Mouse (Mus musculus) heart, adult 2 months (tissue): ENCODE data around the gene Pnpla5. TPM values are rescaled to one million over a fixed set of nuclear protein-coding genes. Genes with fewer than 3 reads are reported as not detected.
A peak's percentile ranks its signal among the peaks of the same experiment; 100 is the strongest.

Experiments used
- DNase-seq, 2 experiments: peaks; one replicate each; pipeline ENCODE4 v3.0.0; 2021
- H3K27ac ChIP-seq: fragments of 200-600 bp; 2 replicates; pipeline ENCODE4 v1.8.1; 2022
- H3K27me3 ChIP-seq: fragments of 200-500 bp; 2 replicates; pipeline ENCODE4 v1.6.1; 2012; ENCODE audit warnings: mild to moderate bottlenecking, low read length, inconsistent platforms, mixed read lengths; ENCODE audit not compliant: control insufficient read depth, insufficient read depth
- H3K36me3 ChIP-seq: fragments of 200-500 bp; 2 replicates; pipeline ENCODE4 v1.6.1; 2012; ENCODE audit warnings: low read length, inconsistent platforms; ENCODE audit not compliant: control insufficient read depth, insufficient read depth
- H3K4me1 ChIP-seq: fragments of 200-500 bp; 2 replicates; pipeline ENCODE4 v1.6.1; 2011; ENCODE audit warnings: low read length; ENCODE audit not compliant: control insufficient read depth, insufficient read depth
- H3K4me3 ChIP-seq: fragments of 200-600 bp; 2 replicates; pipeline ENCODE4 v1.8.1; 2022
- H3K79me2 ChIP-seq: fragments of 200-500 bp; replicated peaks from 2 replicates; pipeline ENCODE4 v1.6.1; 2012; ENCODE audit warnings: mild to moderate bottlenecking, inconsistent platforms, low read length, moderate library complexity, mixed read lengths; ENCODE audit not compliant: control insufficient read depth, insufficient read depth
- H3K9ac ChIP-seq: fragments of 200-500 bp; 2 replicates; pipeline ENCODE4 v1.6.1; 2012; ENCODE audit warnings: low read depth, mild to moderate bottlenecking, control low read depth, inconsistent platforms, low read length, mixed read lengths
- CTCF ChIP-seq: fragments of 200-600 bp; IDR thresholded peaks from 2 replicates; pipeline ENCODE4 v1.8.1; 2022; ENCODE audit warnings: antibody characterized with exemption, mild to moderate bottlenecking, moderate library complexity
- EP300 ChIP-seq: fragments of 200-500 bp; IDR thresholded peaks from 2 replicates; pipeline ENCODE4 v1.6.1; 2011; ENCODE audit warnings: low read depth, low read length, control low read depth; ENCODE audit not compliant: insufficient read depth
- POLR2A ChIP-seq: fragments of 200-500 bp; IDR thresholded peaks from 2 replicates; pipeline ENCODE4 v1.6.1; 2011; ENCODE audit warnings: mild to moderate bottlenecking, low read depth, low read length, control low read depth; ENCODE audit not compliant: insufficient read depth
- WGBS: fragments of 180-500 bp; shearing (Covaris S2); methylation state at CpG from one replicate; pipeline ENCODE4 v1.1.7; 2018; 5-methylcytosine and 5-hydroxymethylcytosine counted together
- intact Hi-C: fragments of 180-260 bp; cut with DNase I; formaldehyde crosslinking; loops from one replicate; pipeline ENCODE4 v1.15.1; 2025
- polyA plus RNA-seq: library from polyadenylated mRNA; depleted of rRNA; stranded (reverse); fragments of >200 nt; gene quantifications from 2 replicates; pipeline ENCODE4 v1.2.3, GENCODE M21; 2012
- total RNA-seq, 2 experiments: library from RNA; stranded (reverse); gene quantifications; 2 replicates each; pipeline ENCODE4 v1.2.3; 2021

Gene Pnpla5
- total and polyA plus RNA-seq, 3 experiments: not detected

DNA sequence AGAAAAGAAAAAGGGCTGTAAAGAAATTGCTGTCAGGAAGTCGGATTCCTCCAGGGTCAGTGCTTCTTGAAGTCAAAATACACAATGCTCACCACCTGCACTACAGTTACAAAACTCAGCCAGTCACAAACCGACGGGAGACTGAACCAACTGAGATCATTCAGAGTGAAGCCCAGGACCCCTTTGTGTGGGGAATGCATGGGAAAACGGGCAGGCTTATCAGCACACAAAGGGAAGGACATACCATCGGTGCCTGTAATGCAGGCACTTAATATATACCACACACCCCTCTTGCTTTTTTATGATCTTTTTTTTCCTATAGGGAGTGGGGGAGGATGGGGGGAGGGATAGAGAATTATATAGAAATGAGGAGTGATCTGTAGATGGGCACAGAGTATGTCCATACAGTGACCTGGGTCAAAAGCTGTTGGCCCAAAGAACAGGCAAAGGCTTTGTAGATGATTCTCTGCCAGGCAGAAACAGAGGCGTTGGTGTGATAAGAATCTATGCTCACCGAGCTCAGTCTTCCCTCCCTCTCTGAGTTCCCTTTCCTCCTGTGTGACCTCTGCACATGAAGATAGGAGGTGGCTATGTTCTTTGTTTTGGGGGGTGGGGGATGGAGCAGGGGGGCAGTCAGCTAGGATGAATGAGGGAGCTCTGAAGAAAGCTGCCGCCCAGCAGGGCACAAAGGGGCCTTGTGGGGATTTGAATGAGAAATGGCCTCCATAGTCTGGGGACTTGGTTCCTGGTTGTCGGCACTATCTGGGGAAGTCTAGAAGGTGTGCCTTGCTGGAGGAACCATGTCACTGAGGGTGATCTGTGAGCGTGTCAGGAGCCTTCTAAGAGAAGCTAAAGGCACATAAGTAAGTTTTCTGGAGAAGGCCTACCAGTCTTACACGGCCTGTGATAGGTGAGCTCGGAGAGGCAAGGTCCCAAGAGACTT is 13.8 kb upstream of the Pnpla5 start:
- intact Hi-C loops: no loop called here
- DNase-seq: no peak
- no peak for TF ChIP-seq CTCF
- TF ChIP-seq POLR2A: no peak
- no peak for TF ChIP-seq EP300
- Histone ChIP-seq H3K4me1 (peaks cover 6% of the 10 kb centered on the region), H3K79me2 (no peaks in the 10 kb centered on the region), H3K27me3 (no peaks in the 10 kb centered on the region), H3K27ac (no peak overlapping the region), H3K4me3 (no peak overlapping the region), H3K36me3 (no peaks in the 10 kb centered on the region), H3K9ac (no peak overlapping the region)
- 42% methylated on average over 12 of the region's 12 CpGs for WGBS

DNA sequence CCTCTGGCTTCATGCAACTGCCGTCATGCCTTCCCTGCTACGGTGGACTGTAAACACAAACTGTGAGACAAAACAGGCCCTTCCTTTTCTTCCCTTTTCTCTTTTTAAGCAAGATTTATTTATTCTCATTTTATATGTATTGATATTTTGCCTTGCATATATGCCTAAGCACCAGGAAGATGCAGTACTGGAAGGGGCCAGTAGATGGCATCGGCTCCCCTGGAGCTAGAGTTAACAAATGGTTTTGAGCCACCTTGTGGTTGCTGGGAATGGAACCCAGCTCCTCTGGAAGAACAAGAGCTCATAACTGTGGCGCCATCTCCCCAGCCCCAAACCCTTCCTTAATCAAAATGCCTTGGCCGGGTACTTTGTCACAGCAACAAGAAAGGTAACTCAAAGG is 12.5 kb upstream of the Pnpla5 start:
- peaks cover 6% of the 10 kb centered on the region for H3K4me1 ChIP-seq
- peak in 1 of 2 experiments; percentile 27 for DNase-seq
- 85% methylated on average over 5 of the region's 5 CpGs for WGBS
- H3K36me3 ChIP-seq: no peaks in the 10 kb centered on the region
- H3K4me3 ChIP-seq: no peak overlapping the region
- H3K27ac ChIP-seq: no peak overlapping the region
- no peaks in the 10 kb centered on the region for H3K79me2 ChIP-seq
- no peak overlapping the region for H3K9ac ChIP-seq
- TF ChIP-seq EP300 (no peak), CTCF (peak; percentile 69)
- no peaks in the 10 kb centered on the region for H3K27me3 ChIP-seq
- intact Hi-C loops: no loop called here

DNA sequence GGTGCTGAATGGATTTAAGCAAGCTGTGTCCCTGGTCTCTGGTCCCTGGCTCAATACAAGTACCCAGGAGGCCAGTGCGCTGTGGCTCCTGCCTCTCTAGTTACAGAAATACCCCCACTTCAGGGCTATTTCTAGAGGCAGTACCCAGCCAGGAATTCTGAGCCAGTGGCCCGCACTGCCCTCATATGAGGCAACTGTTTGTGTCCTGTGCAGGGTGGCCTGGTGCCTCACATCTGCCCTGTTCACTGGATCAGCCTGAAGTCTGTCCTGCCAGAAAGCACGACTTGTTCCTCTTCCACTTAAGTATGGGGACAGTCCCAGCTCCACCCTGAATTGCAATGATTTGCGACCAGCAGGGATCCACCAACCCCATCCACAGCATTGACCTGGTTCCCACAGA is 10.5 kb upstream of the Pnpla5 start:
- no peak for TF ChIP-seq CTCF
- TF ChIP-seq EP300: peak; percentile 99
- Histone ChIP-seq H3K79me2 (no peaks in the 10 kb centered on the region), H3K27ac (peak overlapping the region; percentile 80), H3K36me3 (no peaks in the 10 kb centered on the region), H3K4me1 (peaks cover 6% of the 10 kb centered on the region), H3K9ac (no peak overlapping the region), H3K4me3 (no peak overlapping the region), H3K27me3 (no peaks in the 10 kb centered on the region)
- intact Hi-C loops: loop anchor here (5.0 kb wide), 2 partner anchors 59 to 119 kb away; partner anchors contain the start of gene Samm50
- DNase-seq: peak; percentile 51 to 84
- 43% methylated on average over 4 of the region's 4 CpGs for WGBS

DNA sequence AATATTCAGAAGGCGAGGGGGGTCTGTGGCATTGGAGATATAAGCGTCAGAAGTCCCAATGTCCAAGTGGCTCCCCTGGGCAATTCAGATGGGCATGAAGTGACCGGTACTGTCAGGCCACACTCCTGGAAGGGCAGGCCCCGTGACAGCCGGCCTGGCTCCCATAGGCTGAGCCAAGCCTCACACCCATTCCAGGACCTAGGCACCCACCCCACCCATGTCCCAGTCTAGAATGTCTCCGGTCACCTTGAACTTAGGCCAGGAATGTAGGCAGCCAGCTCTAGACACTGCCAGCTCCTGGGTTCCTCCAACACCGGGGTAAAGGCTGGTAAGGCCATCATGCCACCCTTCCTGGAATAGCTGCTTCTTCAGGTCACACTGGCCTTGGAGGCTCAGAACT is 9.0 kb upstream of the Pnpla5 start:
- peak overlapping the region; percentile 87 for H3K27ac ChIP-seq
- no peak overlapping the region for H3K4me3 ChIP-seq
- 61% methylated on average over 7 of the region's 7 CpGs for WGBS
- no peaks in the 10 kb centered on the region for H3K27me3 ChIP-seq
- intact Hi-C loops: loop anchor here (5.0 kb wide), 2 partner anchors 60 to 120 kb away; partner anchors contain the start of gene Samm50
- H3K4me1 ChIP-seq: peaks cover 6% of the 10 kb centered on the region
- TF ChIP-seq POLR2A: 0 out of 2 replicates have a peak, but pooled peaks have one; percentile 19
- TF ChIP-seq EP300: peak; percentile 48; the same call in 1 of the 2 replicates
- TF ChIP-seq CTCF: no peak
- no peaks in the 10 kb centered on the region for H3K79me2 ChIP-seq
- H3K9ac ChIP-seq: no peak overlapping the region
- no peaks in the 10 kb centered on the region for H3K36me3 ChIP-seq
- DNase-seq: peak; percentile 62 to 83

DNA sequence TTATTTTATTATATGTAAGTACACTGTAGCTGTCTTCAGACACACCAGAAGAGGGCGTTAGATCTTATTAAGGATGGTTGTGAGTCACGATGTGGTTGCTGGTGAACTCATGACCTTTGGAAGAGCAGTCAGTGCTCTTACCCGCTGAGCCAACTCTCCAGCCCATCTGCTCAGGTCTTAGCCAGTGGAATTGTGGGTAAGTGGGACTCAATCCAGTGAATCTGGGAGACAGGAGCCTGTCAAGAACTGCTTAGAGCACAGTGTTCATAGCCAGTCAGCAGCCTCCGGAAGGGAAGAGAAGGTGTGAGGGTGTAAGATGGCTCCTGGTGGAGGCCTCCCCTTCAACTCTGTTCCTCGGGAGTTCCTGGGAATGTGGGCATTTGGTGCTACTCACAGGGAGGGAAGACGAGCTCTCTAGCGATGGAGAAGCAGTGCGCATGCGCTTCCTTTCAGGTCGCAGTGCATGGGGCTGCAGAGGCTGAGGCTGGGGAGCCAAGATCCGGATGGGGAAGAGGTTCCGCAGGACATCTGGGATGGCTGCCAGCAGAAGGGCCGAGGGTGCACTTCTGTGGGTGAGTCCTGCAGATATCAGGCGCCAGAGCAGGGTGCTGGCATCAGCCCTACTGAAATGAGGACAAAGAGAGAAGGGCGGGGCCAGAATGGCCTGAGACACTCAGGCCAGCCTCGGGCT is 8.3 kb upstream of the Pnpla5 start:
- peak; percentile 72 to 89 for DNase-seq
- Histone ChIP-seq H3K27me3 (no peaks in the 10 kb centered on the region), H3K36me3 (no peaks in the 10 kb centered on the region), H3K79me2 (no peaks in the 10 kb centered on the region), H3K4me1 (peaks cover 6% of the 10 kb centered on the region), H3K4me3 (peak overlapping the region; percentile 22; the same call in 1 of the 2 replicates), H3K9ac (no peak overlapping the region; the same call in 1 of the 2 replicates), H3K27ac (peak overlapping the region; percentile 87)
- intact Hi-C loops: loop anchor here (5.0 kb wide), 2 partner anchors 61 to 121 kb away; partner anchors contain the start of gene Samm50
- TF ChIP-seq CTCF (no peak), EP300 (peak; percentile 77; the same call in 1 of the 2 replicates)
- WGBS: 20% methylated on average over 16 of the region's 16 CpGs

DNA sequence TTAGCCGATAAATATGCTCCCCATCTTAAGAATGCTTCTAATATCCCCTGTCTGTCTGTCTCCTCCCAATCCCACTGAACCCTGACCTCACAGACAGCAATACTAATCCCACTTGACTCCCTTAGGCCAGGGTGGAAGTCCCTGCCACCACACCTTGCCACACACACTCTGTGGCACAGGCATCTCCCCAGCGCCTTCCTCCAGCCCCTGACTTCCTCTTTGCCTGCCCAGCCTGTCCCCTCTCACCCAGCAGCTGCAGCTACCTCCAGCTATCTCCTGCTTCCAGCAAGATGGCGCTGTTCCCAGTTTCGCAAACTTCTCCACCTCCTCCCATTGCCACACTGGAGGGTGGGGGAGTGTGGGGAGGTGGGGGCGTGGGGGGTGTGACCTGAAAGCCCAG is 3.9 kb upstream of the Pnpla5 start:
- no peaks in the 10 kb centered on the region for H3K27me3 ChIP-seq
- H3K36me3 ChIP-seq: no peaks in the 10 kb centered on the region
- intact Hi-C loops: no loop called here
- H3K79me2 ChIP-seq: no peaks in the 10 kb centered on the region
- no peak overlapping the region for H3K4me3 ChIP-seq
- 34% methylated on average over 5 of the region's 5 CpGs for WGBS
- H3K27ac ChIP-seq: no peak overlapping the region
- H3K9ac ChIP-seq: no peak overlapping the region
- DNase-seq: no peak
- TF ChIP-seq POLR2A (no peak), EP300 (no peak), CTCF (no peak)
- H3K4me1 ChIP-seq: no peaks in the 10 kb centered on the region; the same call in none of the 2 replicates
